In the genomic region with DNA sequence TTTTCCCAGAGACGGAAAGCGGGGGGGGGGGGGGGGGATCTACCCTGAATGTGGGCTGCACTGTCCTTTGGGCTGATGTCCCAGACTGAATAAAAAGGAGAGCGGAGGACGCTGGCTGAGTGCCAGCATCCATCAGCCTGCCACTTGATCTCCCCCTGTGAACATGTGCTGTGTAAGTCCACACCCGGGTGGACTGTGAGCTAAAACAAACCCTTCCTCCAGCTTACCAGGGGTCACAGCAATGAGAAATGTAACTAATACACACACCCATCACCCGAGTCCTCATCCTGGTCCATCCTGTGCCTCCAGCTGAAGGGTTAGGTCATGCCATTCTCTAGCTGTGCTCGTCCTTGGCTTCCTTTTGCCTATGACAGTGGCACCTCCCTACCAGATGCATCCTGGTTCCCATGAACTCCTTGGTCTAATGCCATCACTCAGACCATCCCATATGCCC, we compare ENCODE assay signal across 9 mouse cellular contexts. TPM values are rescaled to one million over a fixed set of nuclear protein-coding genes. Genes with fewer than 3 reads are reported as not detected.
DNase-seq lines count a peak whose midpoint lies in the region; ATAC-seq lines count a peak whose summit lies in the region.
"Had no signal": no experiment of that assay in that cellular context is flagged by ENCODE, and none has a peak within 500 bp of the region (broad histone marks: within the 10 kb centered on the region; RNA-seq: fewer than 3 reads in every experiment).

No protein-coding gene starts in this region.

- peaks cover 42% of the 10 kb centered on the region for H3K36me3 ChIP-seq in hindbrain, embryonic 12.5 days
- peaks cover 40% of the 10 kb centered on the region for H3K36me3 ChIP-seq in neural tube, embryonic 12.5 days

- H3K9ac ChIP-seq in hindbrain, embryonic 12.5 days = no peak overlapping the region
- no peak overlapping the region for H3K9ac ChIP-seq in neural tube, embryonic 12.5 days

- WGBS in hindbrain, embryonic 12.5 days = 31% methylated on average over 7 of the region's 7 CpGs
- 45% methylated on average over 7 of the region's 7 CpGs for WGBS in neural tube, embryonic 12.5 days

- DNase-seq in gastrocnemius, adult 18-20 months (ENCODE audit: low spot score) = peak; percentile 25
- no peak for DNase-seq in gastrocnemius, postnatal 4 days (ENCODE audit: low spot score in 2 of 2)
- peak; percentile 24 for DNase-seq in testis, postnatal 14 days (ENCODE audit: low spot score)
- no peak for DNase-seq in testis, postnatal 10 days (ENCODE audit: low spot score)
- DNase-seq in B cell, adult 2 months = no peak
- DNase-seq in embryo, embryonic 9.5 days (ENCODE audit: extremely low spot score) = no peak

- peak; percentile 85 for ATAC-seq in hindbrain, embryonic 12.5 days (ENCODE audit: low FRiP score)
- peak; percentile 72 for ATAC-seq in neural tube, embryonic 12.5 days (ENCODE audit: low FRiP score, low read depth)

- H3K27me3 ChIP-seq in hindbrain, embryonic 12.5 days = no peaks in the 10 kb centered on the region
- H3K27me3 ChIP-seq in neural tube, embryonic 12.5 days (replicated peaks) = no peaks in the 10 kb centered on the region

- H3K4me3 ChIP-seq in hindbrain, embryonic 12.5 days = no peak overlapping the region
- H3K4me3 ChIP-seq in neural tube, embryonic 12.5 days = no peak overlapping the region

- peaks cover 59% of the 10 kb centered on the region for H3K4me1 ChIP-seq in hindbrain, embryonic 12.5 days
- peaks cover 48% of the 10 kb centered on the region for H3K4me1 ChIP-seq in neural tube, embryonic 12.5 days

- H3K27ac ChIP-seq in hindbrain, embryonic 12.5 days = 0 out of 2 replicates have a peak overlapping the region, but pooled peaks have one; percentile 19
- H3K27ac ChIP-seq in neural tube, embryonic 12.5 days = no peak overlapping the region

- H3K4me2 ChIP-seq in hindbrain, embryonic 12.5 days (replicated peaks) = no peak overlapping the region; the same call in 1 of the 2 replicates
- peak overlapping the region; percentile 14; the same call in 1 of the 2 replicates for H3K4me2 ChIP-seq in neural tube, embryonic 12.5 days (replicated peaks)

- no peaks in the 10 kb centered on the region for H3K9me3 ChIP-seq in hindbrain, embryonic 12.5 days (replicated peaks)
- no peaks in the 10 kb centered on the region for H3K9me3 ChIP-seq in neural tube, embryonic 12.5 days

RNA-seq across cellular contexts. Expression of a gene that starts 8.1 kb away (rescaled TPM):
- total RNA-seq in gastrocnemius, adult 18-20 months (2021) = 10 to 100 TPM; 25.3 to 33.6 TPM
- total RNA-seq in gastrocnemius, postnatal 4 days (2021) = 10 to 100 TPM; 79.6 to 80.8 TPM
- polyA plus RNA-seq in hindbrain, embryonic 12.5 days (2016; fragmentation: Nextera tagmentation; extraction: Ambion mirVana) = 169 and 173 TPM in 2 replicates
- polyA plus RNA-seq in neural tube, embryonic 12.5 days (2016; fragmentation: Nextera tagmentation; extraction: Ambion mirVana) = 131 and 138 TPM in 2 replicates

RNA-seq across cellular contexts. Expression of a gene that starts 26.1 kb away (rescaled TPM):
- total RNA-seq in gastrocnemius, adult 18-20 months (2021) = under 1 TPM; 0.27 to 0.36 TPM
- under 1 TPM; 0.39 to 0.96 TPM for total RNA-seq in gastrocnemius, postnatal 4 days (2021)
- 1.3 and 1.6 TPM in 2 replicates for polyA plus RNA-seq in hindbrain, embryonic 12.5 days (2016; fragmentation: Nextera tagmentation; extraction: Ambion mirVana)
- 1.0 and 1.6 TPM in 2 replicates for polyA plus RNA-seq in neural tube, embryonic 12.5 days (2016; fragmentation: Nextera tagmentation; extraction: Ambion mirVana)
- polyA plus RNA-seq: C2C12 had no signal

RNA-seq across cellular contexts. Expression of a gene that starts 58.7 kb away (rescaled TPM):
- total RNA-seq in gastrocnemius, adult 18-20 months (2021) = not detected
- not detected for total RNA-seq in gastrocnemius, postnatal 4 days (2021)
- polyA plus RNA-seq in hindbrain, embryonic 12.5 days (2016; fragmentation: Nextera tagmentation; extraction: Ambion mirVana) = 0.09 TPM in 1 of 2 replicates, not detected in the other
- 0.08 TPM in 1 of 2 replicates, not detected in the other for polyA plus RNA-seq in neural tube, embryonic 12.5 days (2016; fragmentation: Nextera tagmentation; extraction: Ambion mirVana)
- polyA plus RNA-seq: C2C12 had no signal

Comparison
In these comparisons a context has a peak if more than half of its experiments do, and no peak if none do; other contexts are left out.
1. DNase-seq: peak in gastrocnemius, adult 18-20 months (single experiment) and testis, postnatal 14 days (single experiment); none in gastrocnemius, postnatal 4 days (0 of 2), testis, postnatal 10 days (single experiment), B cell, adult 2 months (0 of 2) and embryo, embryonic 9.5 days (single experiment).